Mouse (Mus musculus) neural tube, embryonic 13.5 days (tissue): ENCODE data around the gene Pcx. TPM values are rescaled to one million over a fixed set of nuclear protein-coding genes. Genes with fewer than 3 reads are reported as not detected.

Experiments
- ATAC-seq: fragments of 200-750 bp; cut with Nextera tagmentation; 2 replicates; pipeline ENCODE4 v1.8.0; 2017; ENCODE audit warnings: low read depth, mild to moderate bottlenecking, moderate TSS enrichment, moderate library complexity
- H3K27ac ChIP-seq: fragments of 300-500 bp; sonication (generic); replicated peaks from 2 replicates; pipeline ENCODE4 v1.5.1; 2015; ENCODE audit warnings: moderate library complexity, mild to moderate bottlenecking, inconsistent platforms
- H3K27me3 ChIP-seq: fragments of 300-500 bp; sonication (generic); 2 replicates; pipeline ENCODE4 v1.6.1; 2015; ENCODE audit warnings: mild to moderate bottlenecking, inconsistent platforms
- H3K36me3 ChIP-seq: fragments of 300-500 bp; sonication (generic); 2 replicates; pipeline ENCODE4 v1.6.1; 2015; ENCODE audit warnings: mild to moderate bottlenecking, inconsistent platforms
- H3K4me1 ChIP-seq: fragments of 300-500 bp; sonication (generic); replicated peaks from 2 replicates; pipeline ENCODE4 v1.6.1; 2015; ENCODE audit warnings: inconsistent platforms
- H3K4me2 ChIP-seq: fragments of 300-500 bp; sonication (generic); 2 replicates; pipeline ENCODE4 v1.6.1; 2015; ENCODE audit warnings: inconsistent platforms, mild to moderate bottlenecking, moderate library complexity
- H3K4me3 ChIP-seq: fragments of 300-500 bp; sonication (generic); 2 replicates; pipeline ENCODE4 v1.5.1; 2015; ENCODE audit warnings: mild to moderate bottlenecking, inconsistent platforms
- H3K9ac ChIP-seq: fragments of 300-500 bp; sonication (generic); 2 replicates; pipeline ENCODE4 v1.6.1; 2015; ENCODE audit warnings: moderate library complexity, mild to moderate bottlenecking, inconsistent platforms
- H3K9me3 ChIP-seq: fragments of 300-500 bp; sonication (generic); 2 replicates; pipeline ENCODE4 v1.6.1; 2016; ENCODE audit warnings: inconsistent platforms
- whole genome bisulfite sequencing: fragments of 180-500 bp; shearing (Covaris S2); methylation state at CpG from one replicate; pipeline ENCODE4 v1.1.7; 2015; 5-methylcytosine and 5-hydroxymethylcytosine counted together
- polyA plus RNA-seq: library from polyadenylated mRNA; unstranded; fragments of >200 nt; fragmentation: Nextera tagmentation; extraction: Ambion mirVana; gene quantifications from 2 replicates; pipeline ENCODE4 v1.2.1, GENCODE M21; 2015

Pcx gene
- polyA plus RNA-seq, 1 experiment from 2014 or later = 21.0 TPM

GRCm38 (mm10) chr19:4616546-4616945, 106.3 kb downstream of the Pcx start:
- Histone ChIP-seq H3K9ac (peak overlapping the region; percentile 99), H3K27ac (peak overlapping the region; percentile 95), H3K9me3 (no peaks in the 10 kb centered on the region), H3K36me3 (peaks cover 39% of the 10 kb centered on the region), H3K4me2 (peak overlapping the region; percentile 93), H3K27me3 (no peaks in the 10 kb centered on the region), H3K4me1 (peaks cover 42% of the 10 kb centered on the region), H3K4me3 (peak overlapping the region; percentile 93; the same call in 1 of the 2 replicates)
- 35% methylated on average over 4 of the region's 4 CpGs for WGBS
- no peak for ATAC-seq

- no peak overlapping the region for H3K4me2 ChIP-seq
- no peaks in the 10 kb centered on the region for H3K27me3 ChIP-seq
- 37% methylated on average over 18 of the region's 18 CpGs for WGBS
- peaks cover 39% of the 10 kb centered on the region for H3K36me3 ChIP-seq
- peaks cover 25% of the 10 kb centered on the region for H3K4me1 ChIP-seq
- H3K9me3 ChIP-seq = no peaks in the 10 kb centered on the region
- no peak overlapping the region for H3K27ac ChIP-seq
- H3K9ac ChIP-seq = no peak overlapping the region
- ATAC-seq = no peak
- H3K4me3 ChIP-seq = no peak overlapping the region
Measured at GRCm38 (mm10) chr19:4618183-4618582, 107.9 kb downstream of the Pcx start.

GRCm38 (mm10) chr19:4619461-4619860, 109.2 kb downstream of the Pcx start:
- H3K9ac ChIP-seq = no peak overlapping the region
- H3K4me1 ChIP-seq = peaks cover 22% of the 10 kb centered on the region
- H3K4me3 ChIP-seq = no peak overlapping the region
- no peaks in the 10 kb centered on the region for H3K9me3 ChIP-seq
- no peak for ATAC-seq
- H3K27me3 ChIP-seq = no peaks in the 10 kb centered on the region
- no peak overlapping the region for H3K4me2 ChIP-seq
- H3K36me3 ChIP-seq = peaks cover 39% of the 10 kb centered on the region
- no peak overlapping the region for H3K27ac ChIP-seq
- 75% methylated on average over 10 of the region's 10 CpGs for WGBS

GRCm38 (mm10) chr19:4620721-4621120, 110.4 kb downstream of the Pcx start:
- H3K27ac ChIP-seq = no peak overlapping the region
- no peaks in the 10 kb centered on the region for H3K9me3 ChIP-seq
- H3K36me3 ChIP-seq = peaks cover 39% of the 10 kb centered on the region
- H3K9ac ChIP-seq = no peak overlapping the region
- H3K4me1 ChIP-seq = peaks cover 25% of the 10 kb centered on the region
- H3K4me2 ChIP-seq = no peak overlapping the region
- no peak for ATAC-seq
- H3K27me3 ChIP-seq = no peaks in the 10 kb centered on the region
- no peak overlapping the region for H3K4me3 ChIP-seq
- WGBS = 93% methylated on average over 7 of the region's 7 CpGs

- H3K4me2 ChIP-seq = no peak overlapping the region
- no peaks in the 10 kb centered on the region for H3K9me3 ChIP-seq
- H3K27me3 ChIP-seq = no peaks in the 10 kb centered on the region
- no peak overlapping the region for H3K4me3 ChIP-seq
- no peak for ATAC-seq
- H3K27ac ChIP-seq = no peak overlapping the region
- H3K4me1 ChIP-seq = peaks cover 31% of the 10 kb centered on the region
- WGBS = 79% methylated on average over 5 of the region's 5 CpGs
- H3K36me3 ChIP-seq = peaks cover 39% of the 10 kb centered on the region
- H3K9ac ChIP-seq = no peak overlapping the region
Measured at GRCm38 (mm10) chr19:4622780-4623179, 112.5 kb downstream of the Pcx start.

- H3K27me3 ChIP-seq = no peaks in the 10 kb centered on the region
- no peak overlapping the region for H3K9ac ChIP-seq
- no peak for ATAC-seq
- no peak overlapping the region for H3K27ac ChIP-seq
- H3K9me3 ChIP-seq = no peaks in the 10 kb centered on the region
- peaks cover 37% of the 10 kb centered on the region for H3K4me1 ChIP-seq
- H3K36me3 ChIP-seq = peaks cover 39% of the 10 kb centered on the region
- WGBS = 95% methylated on average over 9 of the region's 9 CpGs
- H3K4me3 ChIP-seq = no peak overlapping the region
- no peak overlapping the region for H3K4me2 ChIP-seq
Measured at GRCm38 (mm10) chr19:4623419-4623818, 113.1 kb downstream of the Pcx start.

GRCm38 (mm10) chr19:4624006-4624405, 113.7 kb downstream of the Pcx start:
- peaks cover 42% of the 10 kb centered on the region for H3K4me1 ChIP-seq
- H3K9me3 ChIP-seq = no peaks in the 10 kb centered on the region
- no peak for ATAC-seq
- H3K27ac ChIP-seq = no peak overlapping the region
- no peak overlapping the region for H3K4me3 ChIP-seq
- peaks cover 39% of the 10 kb centered on the region for H3K36me3 ChIP-seq
- 93% methylated on average over 12 of the region's 12 CpGs for WGBS
- peak overlapping the region; percentile 83; the same call in 1 of the 2 replicates for H3K9ac ChIP-seq
- H3K4me2 ChIP-seq = 0 out of 2 replicates have a peak overlapping the region, but pooled peaks have one; percentile 89
- H3K27me3 ChIP-seq = no peaks in the 10 kb centered on the region

GRCm38 (mm10) chr19:4624406-4625178, 114.3 kb downstream of the Pcx start:
- Histone ChIP-seq H3K9ac (peak overlapping the region; percentile 83), H3K4me3 (peak overlapping the region; percentile 80), H3K4me1 (peaks cover 47% of the 10 kb centered on the region), H3K27me3 (no peaks in the 10 kb centered on the region), H3K4me2 (peak overlapping the region; percentile 89), H3K27ac (peak overlapping the region; percentile 92), H3K9me3 (no peaks in the 10 kb centered on the region), H3K36me3 (peaks cover 39% of the 10 kb centered on the region)
- no peak for ATAC-seq
- WGBS = 29% methylated on average over 4 of the region's 4 CpGs

- peak; percentile 79 for ATAC-seq
- H3K4me2 ChIP-seq = peak within 1 kb of the TSS; percentile 89
- peaks cover 47% of the 10 kb centered on the region for H3K4me1 ChIP-seq
- H3K9me3 ChIP-seq = no peaks in the 10 kb centered on the region
- peak within 1 kb of the TSS; percentile 83 for H3K9ac ChIP-seq
- peak within 1 kb of the TSS; percentile 92 for H3K27ac ChIP-seq
- peak within 1 kb of the TSS; percentile 80 for H3K4me3 ChIP-seq
- no peaks in the 10 kb centered on the region for H3K27me3 ChIP-seq
- H3K36me3 ChIP-seq = peaks cover 38% of the 10 kb centered on the region
- under 1% methylated on average over 61 of the region's 64 CpGs for WGBS
Measured at GRCm38 (mm10) chr19:4625179-4625828, 115.0 kb downstream of the Pcx start, which contains the start of gene Rce1. Rce1 (minus strand) TSS chr19:4625641.

GRCm38 (mm10) chr19:4625829-4626535, 115.7 kb downstream of the Pcx start:
- Histone ChIP-seq H3K36me3 (peaks cover 31% of the 10 kb centered on the region), H3K9me3 (no peaks in the 10 kb centered on the region), H3K4me3 (peak overlapping the region; percentile 80), H3K9ac (peak overlapping the region; percentile 83), H3K4me1 (peaks cover 47% of the 10 kb centered on the region), H3K27me3 (no peaks in the 10 kb centered on the region), H3K27ac (peak overlapping the region; percentile 92), H3K4me2 (peak overlapping the region; percentile 89)
- 2% methylated on average over 35 of the region's 35 CpGs for WGBS
- ATAC-seq = peak; percentile 71

- ATAC-seq = peak; percentile 67
- no peaks in the 10 kb centered on the region for H3K27me3 ChIP-seq
- peak overlapping the region; percentile 46; the same call in 1 of the 2 replicates for H3K27ac ChIP-seq
- H3K9me3 ChIP-seq = no peaks in the 10 kb centered on the region
- H3K36me3 ChIP-seq = peaks cover 3% of the 10 kb centered on the region
- no peak overlapping the region for H3K4me3 ChIP-seq
- peaks cover 44% of the 10 kb centered on the region for H3K4me1 ChIP-seq
- no peak overlapping the region for H3K4me2 ChIP-seq
- WGBS = 0% methylated on average over 1 of the region's 1 CpGs
- H3K9ac ChIP-seq = peak overlapping the region; percentile 51
Measured at GRCm38 (mm10) chr19:4628819-4629218, 118.5 kb downstream of the Pcx start.

- no peak overlapping the region for H3K27ac ChIP-seq
- WGBS = 71% methylated on average over 4 of the region's 4 CpGs
- ATAC-seq = no peak
- H3K9ac ChIP-seq = no peak overlapping the region
- no peaks in the 10 kb centered on the region for H3K36me3 ChIP-seq
- 0 out of 2 replicates have a peak, but pooled peaks cover 11% of the 10 kb centered on the region for H3K27me3 ChIP-seq
- H3K9me3 ChIP-seq = no peaks in the 10 kb centered on the region
- H3K4me2 ChIP-seq = no peak overlapping the region
- H3K4me1 ChIP-seq = no peaks in the 10 kb centered on the region
- no peak overlapping the region for H3K4me3 ChIP-seq
Measured at GRCm38 (mm10) chr19:4635986-4636385, 125.7 kb downstream of the Pcx start.
